Mouse (Mus musculus) layer of hippocampus, postnatal 25 days (tissue): ENCODE results near the gene Col19a1. TPM values are rescaled to one million over a fixed set of nuclear protein-coding genes. Genes with fewer than 3 reads are reported as not detected.
"Not testable (repeated sequence)": the region's sequence is repeated elsewhere in the genome, so short reads cannot be mapped to it uniquely, and the experiment has no call there.

Experiments
- DNase-seq, 2 experiments: peaks; one replicate each; pipeline ENCODE4 v3.0.0; 2022; ENCODE audit warnings: mixed read lengths in 2 of 2, low spot score in 1 of 2; ENCODE audit errors: extremely low spot score in 1 of 2
- total RNA-seq, 2 experiments: library from RNA; stranded (reverse); gene quantifications; 2 replicates each; pipeline ENCODE4 v1.2.3; 2021

The Col19a1 gene
- 10 to 100 TPM; 18.4 to 25.0 TPM for total RNA-seq

GRCm38 (mm10) chr1:24587141-24587541, at the start of gene Col19a1:
Gene Col19a1 (minus strand): TSS chr1:24587472.
- DNase-seq, result peak; percentile 16 to 25

DNA sequence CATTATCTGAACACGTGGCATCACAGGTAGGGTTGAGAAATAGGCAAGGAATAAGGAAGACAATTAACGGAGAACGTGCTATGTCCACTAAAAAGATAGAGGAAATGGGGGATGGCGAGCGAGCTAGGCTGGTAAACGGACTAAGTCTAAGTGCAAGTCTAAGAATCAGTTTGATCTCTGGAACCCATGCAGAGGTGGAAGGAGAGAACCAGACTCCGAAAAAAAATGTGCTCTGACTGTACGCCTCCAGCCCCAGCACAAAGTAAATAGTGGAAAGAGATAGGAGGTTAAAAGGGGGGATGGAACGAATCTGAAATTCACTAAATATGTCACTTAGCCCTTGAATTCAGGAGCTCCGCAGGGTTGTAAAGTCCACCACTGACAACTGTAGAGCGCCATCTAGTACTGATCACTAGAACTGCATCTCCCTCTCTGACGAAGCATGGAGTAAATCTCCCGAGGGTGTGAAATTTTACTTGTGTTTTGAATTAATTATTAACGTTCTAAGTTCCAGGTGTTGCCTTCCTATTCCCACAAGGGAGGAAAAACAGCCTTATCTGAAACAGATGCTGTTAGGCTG, 46.4 kb upstream of the Col19a1 start:
- peak in 1 of 2 experiments; percentile 29 for DNase-seq

- DNase-seq, result not testable (repeated sequence)
These were observed 25.3 kb upstream of the Col19a1 start for GRCm38 (mm10) chr1:24612556-24612955.

DNA sequence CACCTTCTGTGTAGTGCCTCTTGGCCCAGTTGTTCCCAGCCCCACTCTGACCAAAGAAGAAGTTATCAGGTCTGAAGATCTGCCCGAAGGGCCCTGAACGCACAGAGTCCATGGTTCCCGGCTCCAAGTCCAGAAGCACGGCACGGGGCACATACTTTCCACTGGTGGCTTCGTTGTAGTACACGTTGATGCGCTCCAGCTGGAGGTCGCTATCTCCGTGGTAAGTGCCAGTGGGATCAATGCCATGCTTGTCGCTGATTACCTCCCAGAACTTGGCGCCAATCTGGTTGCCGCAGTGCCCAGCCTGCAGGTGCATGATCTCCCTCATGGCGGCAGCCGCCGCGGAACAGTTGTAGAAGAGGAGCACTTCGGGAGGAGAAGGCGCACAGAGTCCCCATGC, 7.8 kb upstream of the Col19a1 start:
- DNase-seq, result no peak

DNA sequence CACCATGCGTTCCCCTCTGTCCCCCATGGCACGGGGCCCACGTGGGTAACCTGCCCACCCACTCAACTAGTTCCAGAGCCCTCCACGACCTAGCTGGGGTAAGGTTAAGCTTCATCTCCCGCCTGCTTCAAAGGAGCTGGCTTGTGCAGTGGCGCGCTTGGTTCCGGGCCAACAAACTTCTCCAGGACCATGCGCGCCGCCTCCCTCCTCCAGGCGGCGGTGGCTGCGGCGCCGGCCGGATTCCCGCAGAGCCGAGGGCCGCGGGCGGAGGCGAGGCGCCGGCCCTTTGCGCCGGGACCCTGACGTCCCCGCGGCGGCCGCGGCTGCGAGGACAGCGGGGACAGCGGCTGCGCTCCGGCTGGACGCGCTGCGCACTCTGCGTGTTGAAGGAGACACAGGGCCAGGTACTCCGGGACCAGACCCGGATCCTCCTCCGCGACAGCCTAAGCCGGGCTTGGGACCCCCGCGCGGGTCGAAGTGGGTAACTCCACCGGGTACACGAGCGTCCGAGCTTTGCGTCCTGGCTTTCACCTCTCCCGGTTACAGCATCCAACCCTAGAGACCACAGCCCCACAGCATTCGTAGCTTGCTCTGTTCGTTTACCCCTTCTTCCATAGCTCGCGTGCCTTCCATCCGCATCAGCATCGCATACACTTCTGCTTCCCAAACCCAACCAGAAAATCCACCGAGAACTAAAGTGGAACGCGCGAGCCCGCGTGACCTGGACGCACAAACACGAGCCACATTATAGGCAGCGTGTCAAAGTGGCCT, 717 bp downstream of the Col19a1 start:
- peak; percentile 36 to 38 for DNase-seq

- no peak for DNase-seq
These were observed 14.7 kb downstream of the Col19a1 start for GRCm38 (mm10) chr1:24572602-24573001.

- DNase-seq, result no peak
These were observed 23.2 kb downstream of the Col19a1 start for GRCm38 (mm10) chr1:24564113-24564512.

- DNase-seq, result no peak
These were observed 29.3 kb downstream of the Col19a1 start for GRCm38 (mm10) chr1:24558005-24558404.

- DNase-seq, result no peak
These were observed 33.8 kb downstream of the Col19a1 start for GRCm38 (mm10) chr1:24553462-24553861.

GRCm38 (mm10) chr1:24550560-24551280, 36.6 kb downstream of the Col19a1 start:
- DNase-seq, result no peak

DNA sequence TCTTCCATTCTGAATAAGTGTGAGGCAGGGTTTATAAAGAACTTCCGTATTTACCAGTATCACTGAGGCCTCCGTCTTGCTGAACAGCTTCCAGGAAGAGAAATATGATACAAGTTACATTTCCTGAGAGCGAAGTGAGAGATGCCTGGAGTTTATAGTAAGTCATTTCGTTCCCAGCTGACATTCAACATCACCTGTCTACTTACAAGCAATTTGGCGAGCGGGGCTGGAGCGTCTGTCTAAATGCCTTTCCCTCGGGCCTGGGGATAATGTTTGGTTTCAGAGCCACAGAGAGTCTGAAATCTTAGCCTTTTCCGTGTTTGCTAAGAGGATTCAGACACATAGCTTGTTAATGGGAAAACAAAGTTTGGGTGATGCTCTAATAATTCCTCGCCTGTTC, 37.2 kb downstream of the Col19a1 start:
- no peak for DNase-seq

DNA sequence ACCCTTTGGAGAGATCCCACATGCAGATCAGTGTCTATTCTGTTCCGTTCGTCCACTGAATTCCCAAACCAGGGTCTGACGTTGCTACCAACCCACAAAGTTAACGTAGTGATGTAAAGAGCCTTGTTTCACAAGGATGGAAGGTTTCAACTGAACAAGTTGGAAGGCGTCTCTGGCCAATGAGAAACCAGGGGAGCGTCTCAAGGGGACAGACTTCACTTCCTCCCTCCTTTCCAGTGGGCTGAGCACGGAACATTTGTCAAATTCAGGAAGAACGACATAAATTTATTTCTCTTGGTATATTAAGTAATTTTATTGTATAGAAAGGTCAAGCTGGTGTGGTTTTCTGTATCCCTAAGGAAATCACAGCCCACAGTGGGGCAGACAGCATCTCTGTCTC, 38.2 kb downstream of the Col19a1 start:
- no peak for DNase-seq

DNA sequence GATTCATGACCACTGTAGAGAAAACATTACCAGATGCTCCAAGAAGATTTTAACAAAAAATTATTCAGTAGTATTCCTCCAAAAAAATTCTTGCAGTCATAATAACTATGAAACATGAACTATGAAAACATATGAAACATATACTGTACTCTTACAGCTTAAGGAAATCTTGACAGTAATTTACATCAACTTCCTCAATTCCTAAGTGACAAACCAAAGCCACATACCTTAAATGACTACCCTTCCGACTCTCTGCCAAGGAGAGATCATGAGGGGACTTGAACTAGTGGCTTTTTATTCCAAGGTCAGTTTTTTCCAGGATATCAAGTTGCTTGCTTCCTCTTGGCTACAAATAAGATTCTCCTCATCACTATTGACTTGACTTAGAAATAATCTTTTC, 39.7 kb downstream of the Col19a1 start:
- DNase-seq, result no peak

DNA sequence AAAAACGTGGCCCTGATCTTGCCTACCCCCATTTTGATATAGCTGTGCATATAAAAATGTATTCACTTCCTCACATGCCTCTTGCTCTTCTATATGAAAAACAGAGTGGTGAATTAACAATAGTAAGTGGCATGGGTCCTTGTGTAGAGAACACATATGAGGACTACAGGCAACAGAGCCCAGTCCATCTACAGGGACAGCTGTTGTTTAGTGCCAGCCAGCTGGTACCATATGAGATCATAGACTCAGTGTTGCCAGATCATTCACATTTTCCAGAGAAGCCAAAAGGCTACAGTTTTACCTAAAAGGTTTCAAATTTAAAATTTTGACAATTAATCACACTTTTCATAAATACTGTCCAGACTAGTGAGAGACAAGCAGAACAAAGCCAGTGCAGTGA, 47.4 kb downstream of the Col19a1 start:
- no peak for DNase-seq

- DNase-seq, result no peak
These were observed 60.1 kb downstream of the Col19a1 start for GRCm38 (mm10) chr1:24527194-24527593.

DNA sequence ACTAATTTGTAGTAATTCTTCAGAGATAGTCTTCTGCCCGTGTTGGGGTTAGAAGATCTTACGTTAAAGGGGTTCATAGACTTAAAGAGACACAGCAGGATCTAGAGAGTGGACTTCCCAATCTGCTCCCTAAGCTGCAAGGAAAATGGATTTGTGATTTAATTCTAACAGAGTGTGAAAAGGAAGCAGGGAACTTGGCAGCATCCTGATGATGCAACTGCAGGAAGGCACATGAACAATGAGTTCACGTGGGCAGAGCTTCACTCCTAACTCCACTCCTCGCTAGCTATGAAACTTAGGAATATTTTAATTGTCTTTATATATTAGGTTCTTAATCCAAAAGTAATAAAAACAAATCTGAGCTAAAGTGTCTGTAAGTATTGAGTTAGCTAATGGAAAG, 69.8 kb downstream of the Col19a1 start:
- no peak for DNase-seq

- peak in 1 of 2 experiments; percentile 19 for DNase-seq
These were observed 71.9 kb downstream of the Col19a1 start for GRCm38 (mm10) chr1:24515341-24515740.

DNA sequence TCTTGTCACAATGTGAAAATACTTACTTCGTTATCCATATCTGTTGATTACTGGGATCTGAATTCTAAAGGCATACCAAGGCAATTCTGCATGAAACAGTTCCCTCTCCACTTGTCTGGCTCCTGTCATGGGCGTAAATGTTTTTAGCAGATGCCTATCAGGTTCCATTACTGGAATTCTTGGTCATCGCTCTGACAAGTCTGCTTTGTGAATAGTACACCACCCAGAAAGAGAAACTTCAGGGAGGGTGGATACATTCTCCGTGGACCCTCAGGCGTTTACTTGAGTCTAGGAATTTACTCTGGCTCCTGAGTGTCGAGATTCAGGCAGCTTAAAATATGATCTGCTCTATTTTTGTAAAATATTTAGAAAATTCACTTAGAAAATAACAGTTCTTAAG, 75.7 kb downstream of the Col19a1 start:
- no peak for DNase-seq

DNA sequence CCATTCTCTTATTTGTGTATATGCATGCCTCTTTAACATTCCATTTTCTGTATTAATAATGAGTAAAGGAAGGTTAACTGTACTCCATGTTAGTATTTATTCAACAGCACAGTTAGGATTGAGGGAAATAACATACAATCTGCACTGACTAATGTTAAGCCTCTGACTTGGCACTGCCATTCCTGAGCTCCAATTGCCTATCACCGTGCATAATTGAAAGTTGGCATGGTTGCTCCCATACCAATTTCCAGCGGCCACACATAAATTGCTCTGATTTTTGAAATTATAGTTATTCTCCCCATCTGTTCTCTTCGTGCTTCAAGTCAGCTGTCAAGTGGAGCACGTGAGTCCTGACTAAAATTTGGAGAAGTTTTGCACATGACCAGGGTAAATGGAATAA, 91.9 kb downstream of the Col19a1 start:
- no peak for DNase-seq

- DNase-seq, result no peak
These were observed 103.1 kb downstream of the Col19a1 start for GRCm38 (mm10) chr1:24484161-24484560.

DNA sequence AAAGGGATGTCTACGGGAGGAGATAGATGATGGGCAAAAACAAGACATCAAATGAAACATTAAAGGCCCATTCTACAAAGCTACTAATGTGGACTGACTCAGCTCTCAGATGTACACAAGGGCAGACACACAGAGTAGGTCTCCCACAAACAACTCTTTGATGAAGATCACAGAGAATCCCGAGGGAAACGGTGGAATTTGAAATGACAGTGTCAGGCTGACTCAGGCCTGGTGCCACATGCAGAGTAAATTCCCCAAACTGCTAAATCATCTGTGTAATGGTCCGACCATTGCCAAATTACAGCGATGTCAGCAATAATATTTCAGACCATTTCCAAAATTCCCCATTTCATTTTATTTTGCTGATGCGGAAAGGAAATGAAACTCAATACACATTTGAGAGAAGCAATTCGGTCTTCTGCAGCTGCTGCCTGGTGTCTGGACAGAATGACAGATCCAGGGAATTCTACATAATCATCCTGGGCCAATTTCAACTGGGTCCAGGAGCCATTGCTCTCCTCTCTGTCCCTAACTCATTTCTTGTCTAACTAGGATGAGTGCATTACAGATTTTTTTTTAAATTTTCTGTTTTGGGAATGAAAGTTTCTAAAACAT, 116.1 kb downstream of the Col19a1 start:
- no peak for DNase-seq
